Mouse (Mus musculus) lung, postnatal 0 days (tissue): ENCODE measurements around the gene Mtx1. TPM values are rescaled to one million over a fixed set of nuclear protein-coding genes. Genes with fewer than 3 reads are reported as not detected.
A peak's percentile ranks its signal among the peaks of the same experiment; 100 is the strongest.
"Not testable (repeated sequence)": the region's sequence is repeated elsewhere in the genome, so short reads cannot be mapped to it uniquely, and the experiment has no call there.

Experiments
- ATAC-seq: fragments of 200-750 bp; cut with Nextera tagmentation; 2 replicates; pipeline ENCODE4 v1.8.0; 2017; ENCODE audit warnings: moderate library complexity
- DNase-seq: peaks from one replicate; pipeline ENCODE4 v3.0.0-alpha.2; 2016; ENCODE audit warnings: low spot score
- H3K27ac ChIP-seq: fragments of 300-500 bp; sonication (generic); 2 replicates; pipeline ENCODE4 v1.5.1; 2014; ENCODE audit warnings: antibody characterized with exemption, mild to moderate bottlenecking, low read length, mixed read lengths
- H3K27me3 ChIP-seq: fragments of 300-500 bp; sonication (generic); replicated peaks from 2 replicates; pipeline ENCODE4 v1.6.1; 2014; ENCODE audit warnings: low read length, mixed read lengths; ENCODE audit not compliant: insufficient read depth
- H3K36me3 ChIP-seq: fragments of 300-500 bp; sonication (generic); 2 replicates; pipeline ENCODE4 v1.6.1; 2014; ENCODE audit warnings: low read length, mixed read lengths; ENCODE audit not compliant: insufficient read depth
- H3K4me1 ChIP-seq: fragments of 300-500 bp; sonication (generic); 2 replicates; pipeline ENCODE4 v1.6.1; 2014; ENCODE audit warnings: antibody characterized with exemption, low read depth, low read length, mixed read lengths; ENCODE audit not compliant: insufficient read depth
- H3K4me2 ChIP-seq: fragments of 300-500 bp; sonication (generic); replicated peaks from 2 replicates; pipeline ENCODE4 v1.6.1; 2014; ENCODE audit warnings: low read depth, mild to moderate bottlenecking, low read length, moderate library complexity, mixed read lengths
- H3K4me3 ChIP-seq: fragments of 300-500 bp; sonication (generic); 2 replicates; pipeline ENCODE4 v1.5.1; 2014; ENCODE audit warnings: low read depth, low read length
- H3K9ac ChIP-seq: fragments of 300-500 bp; sonication (generic); replicated peaks from 2 replicates; pipeline ENCODE4 v1.6.1; 2014; ENCODE audit warnings: low read depth, mild to moderate bottlenecking
- H3K9me3 ChIP-seq: fragments of 300-500 bp; sonication (generic); 2 replicates; pipeline ENCODE4 v1.6.1; 2016; ENCODE audit warnings: low read length, mixed read lengths
- CTCF ChIP-seq: IDR thresholded peaks from 2 replicates; pipeline ENCODE4 v1.5.1; 2016; ENCODE audit warnings: antibody characterized with exemption, mild to moderate bottlenecking
- EP300 ChIP-seq: IDR thresholded peaks from 2 replicates; pipeline ENCODE4 v1.6.1; 2016; ENCODE audit warnings: antibody characterized with exemption, mild to moderate bottlenecking, control low read depth
- WGBS: fragments of 180-500 bp; shearing (Covaris S2); extraction: QIAGEN DNeasy Blood & Tissue Kit; methylation state at CpG from one replicate; pipeline ENCODE4 v1.1.7; 2014; 5-methylcytosine and 5-hydroxymethylcytosine counted together
- polyA plus RNA-seq: library from polyadenylated mRNA; unstranded; fragments of >200 nt; fragmentation: Nextera tagmentation; extraction: Ambion mirVana; gene quantifications from 2 replicates; pipeline ENCODE4 v1.2.1, GENCODE M21; 2015

The Mtx1 gene
- polyA plus RNA-seq, 1 experiment from 2014 or later, result 116 TPM

DNA sequence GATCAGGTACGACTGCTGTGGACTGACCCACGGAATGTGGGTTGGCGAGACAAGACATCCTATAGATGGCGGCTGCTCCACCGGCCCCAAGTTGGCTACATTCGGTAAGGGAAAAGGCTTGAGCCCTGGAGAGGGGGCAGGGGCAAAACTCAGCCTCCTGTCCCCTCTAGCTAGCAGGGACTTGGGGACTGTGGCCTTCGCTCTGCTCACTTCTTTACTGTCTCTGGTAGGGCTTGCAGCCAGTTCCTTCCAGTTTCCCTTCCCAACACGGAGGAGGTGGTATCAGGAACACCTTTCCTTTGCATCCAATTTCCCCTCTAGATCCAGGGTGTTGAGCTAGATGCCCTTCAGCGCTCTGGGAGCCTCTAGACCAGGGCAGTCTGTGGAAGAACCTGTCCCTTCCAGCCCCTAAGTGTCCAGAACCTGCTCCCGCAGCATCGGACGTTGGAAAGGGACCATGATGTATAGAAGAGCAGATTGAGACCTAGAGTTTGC lies 1.5 kb downstream of the Mtx1 start:
- Histone ChIP-seq H3K27ac (no peak overlapping the region), H3K36me3 (no peaks in the 10 kb centered on the region), H3K4me2 (peak overlapping the region; percentile 27), H3K27me3 (no peaks in the 10 kb centered on the region), H3K4me3 (no peak overlapping the region), H3K9me3 (no peaks in the 10 kb centered on the region), H3K4me1 (peaks cover 11% of the 10 kb centered on the region), H3K9ac (no peak overlapping the region)
- TF ChIP-seq EP300 (no peak), CTCF (no peak)
- ATAC-seq (no peak), DNase-seq (no peak)
- 53% methylated on average over 12 of the region's 12 CpGs for WGBS

DNA sequence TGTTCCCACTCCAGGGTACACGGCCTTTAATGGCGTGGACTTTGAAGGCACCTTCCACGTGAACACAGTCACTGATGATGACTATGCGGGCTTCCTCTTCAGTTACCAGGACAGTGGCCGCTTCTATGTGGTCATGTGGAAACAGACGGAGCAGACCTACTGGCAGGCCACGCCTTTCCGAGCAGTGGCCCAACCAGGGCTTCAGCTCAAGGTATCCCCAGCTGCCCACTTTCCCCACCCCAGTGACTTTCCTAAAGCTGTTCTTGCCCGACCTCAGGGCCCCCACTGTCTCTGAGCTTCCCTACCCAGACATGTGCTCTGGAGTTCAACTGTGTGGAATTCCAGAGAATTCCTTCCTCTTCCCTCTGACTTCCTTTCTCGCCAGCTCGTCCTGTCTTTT lies 2.1 kb downstream of the Mtx1 start:
- Histone ChIP-seq H3K4me2 (peak overlapping the region; percentile 27; the same call in 1 of the 2 replicates), H3K9me3 (no peaks in the 10 kb centered on the region), H3K4me1 (peaks cover 11% of the 10 kb centered on the region), H3K9ac (no peak overlapping the region), H3K27ac (no peak overlapping the region), H3K4me3 (no peak overlapping the region), H3K36me3 (no peaks in the 10 kb centered on the region), H3K27me3 (no peaks in the 10 kb centered on the region)
- 55% methylated on average over 11 of the region's 11 CpGs for WGBS
- DNase-seq (no peak), ATAC-seq (no peak)
- TF ChIP-seq EP300 (no peak), CTCF (no peak)

- WGBS, result 73% methylated on average over 5 of the region's 5 CpGs
- DNase-seq (no peak), ATAC-seq (no peak)
- no peaks in the 10 kb centered on the region for H3K9me3 ChIP-seq
- no peaks in the 10 kb centered on the region for H3K27me3 ChIP-seq
- no peak overlapping the region for H3K4me3 ChIP-seq
- TF ChIP-seq CTCF (no peak), EP300 (no peak)
- H3K9ac ChIP-seq, result no peak overlapping the region
- no peaks in the 10 kb centered on the region for H3K36me3 ChIP-seq
- no peak overlapping the region for H3K4me2 ChIP-seq
- no peak overlapping the region for H3K27ac ChIP-seq
- H3K4me1 ChIP-seq, result peaks cover 2% of the 10 kb centered on the region; the same call in 1 of the 2 replicates
Measured at GRCm38 (mm10) chr3:89221167-89221566, 5.7 kb downstream of the Mtx1 start.

GRCm38 (mm10) chr3:89219546-89219945 lies 7.3 kb downstream of the Mtx1 start:
- no peaks in the 10 kb centered on the region for H3K27me3 ChIP-seq
- no peak for DNase-seq
- H3K4me3 ChIP-seq, result no peak overlapping the region
- TF ChIP-seq EP300, result no peak
- no peak for TF ChIP-seq CTCF
- H3K9me3 ChIP-seq, result no peaks in the 10 kb centered on the region
- 15% methylated on average over 8 of the region's 8 CpGs for WGBS
- no peaks in the 10 kb centered on the region for H3K36me3 ChIP-seq
- H3K4me2 ChIP-seq, result no peak overlapping the region
- no peak for ATAC-seq
- H3K27ac ChIP-seq, result 0 out of 2 replicates have a peak overlapping the region, but pooled peaks have one; percentile 51
- H3K4me1 ChIP-seq, result peaks cover 8% of the 10 kb centered on the region; the same call in 1 of the 2 replicates
- H3K9ac ChIP-seq, result no peak overlapping the region

DNA sequence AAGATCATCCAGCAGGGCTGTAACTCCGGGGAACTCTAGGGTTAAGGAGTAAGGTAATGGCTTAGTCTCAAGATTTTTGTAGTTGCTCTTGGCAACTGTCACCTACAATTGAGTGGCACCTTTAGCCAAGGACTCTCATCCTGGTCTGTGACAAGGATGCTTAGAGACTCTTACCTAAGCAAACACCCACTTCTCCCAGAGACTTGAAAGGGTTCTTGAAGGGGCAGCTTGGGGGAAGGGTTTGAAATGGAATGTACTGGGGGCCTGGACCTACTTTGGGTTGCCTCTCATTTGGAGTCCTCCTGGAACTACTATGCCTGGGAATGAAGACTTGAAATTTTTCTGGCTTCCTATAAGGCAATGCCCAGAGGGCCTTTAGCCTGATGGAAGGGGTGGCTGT lies 8.6 kb downstream of the Mtx1 start:
- H3K36me3 ChIP-seq, result no peaks in the 10 kb centered on the region
- no peaks in the 10 kb centered on the region for H3K27me3 ChIP-seq
- no peak overlapping the region for H3K9ac ChIP-seq
- H3K4me2 ChIP-seq, result peak overlapping the region; percentile 25; the same call in 1 of the 2 replicates
- ATAC-seq, result peak; percentile 52
- H3K4me1 ChIP-seq, result peaks cover 9% of the 10 kb centered on the region; the same call in 1 of the 2 replicates
- no peak for TF ChIP-seq CTCF
- TF ChIP-seq EP300, result peak; percentile 91
- 0 out of 2 replicates have a peak overlapping the region, but pooled peaks have one; percentile 51 for H3K27ac ChIP-seq
- WGBS, result 61% methylated on average over 1 of the region's 1 CpGs
- DNase-seq, result peak; percentile 91
- H3K9me3 ChIP-seq, result no peaks in the 10 kb centered on the region
- H3K4me3 ChIP-seq, result no peak overlapping the region

DNA sequence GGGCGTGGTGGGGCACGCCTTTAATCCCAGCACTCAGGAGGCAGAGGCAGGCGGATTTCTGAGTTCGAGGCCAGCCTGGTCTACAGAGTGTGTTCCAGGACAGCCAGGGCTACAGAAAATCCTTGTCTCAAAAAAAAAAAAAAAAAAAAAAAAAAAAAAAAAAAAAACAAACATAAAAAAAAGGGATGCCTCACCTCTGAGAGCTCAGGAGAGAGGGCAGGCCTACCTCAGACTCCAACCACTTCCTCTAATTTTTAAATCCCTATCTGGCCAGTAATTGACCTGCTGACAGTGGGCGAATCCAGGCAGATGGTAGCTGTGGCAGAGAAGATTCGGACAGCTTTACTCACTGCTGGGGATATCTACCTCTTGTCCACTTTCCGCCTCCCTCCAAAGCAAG lies 10.5 kb downstream of the Mtx1 start:
- 73% methylated on average over 7 of the region's 7 CpGs for WGBS
- H3K4me3 ChIP-seq, H3K27ac ChIP-seq, H3K4me2 ChIP-seq, H3K9ac ChIP-seq, H3K27me3 ChIP-seq, H3K36me3 ChIP-seq, DNase-seq, H3K9me3 ChIP-seq, ATAC-seq: not testable (repeated sequence)
- H3K4me1 ChIP-seq, result peaks cover 12% of the 10 kb centered on the region; the same call in 1 of the 2 replicates
